Mouse (Mus musculus): ENCODE results near the gene Hist4h4.
"Not testable (repeated sequence)": the region's sequence is repeated elsewhere in the genome, so short reads cannot be mapped to it uniquely, and the experiment has no call there.

Gene Hist4h4

DNA sequence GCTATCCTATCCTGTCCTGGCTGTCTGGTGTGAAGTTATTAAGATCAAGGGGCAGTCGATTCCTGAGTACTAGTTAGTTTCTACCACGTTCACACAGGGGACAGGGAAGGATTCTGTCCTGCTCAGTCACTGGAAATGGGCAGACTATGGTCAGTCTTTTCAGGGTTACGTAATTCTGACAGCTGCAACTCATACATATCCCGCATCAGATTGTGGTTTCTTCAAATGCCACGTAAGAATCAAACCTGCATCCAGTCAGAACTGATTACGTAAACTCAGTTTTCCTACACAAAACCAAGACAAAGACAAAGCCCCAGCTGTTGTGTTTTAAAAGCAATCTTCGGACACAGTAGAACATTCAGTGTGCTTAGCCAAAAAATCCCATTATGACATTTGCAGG lies 11.2 kb upstream of the Hist4h4 start:
- no peak for DNase-seq (ENCODE audit: low spot score)

DNA sequence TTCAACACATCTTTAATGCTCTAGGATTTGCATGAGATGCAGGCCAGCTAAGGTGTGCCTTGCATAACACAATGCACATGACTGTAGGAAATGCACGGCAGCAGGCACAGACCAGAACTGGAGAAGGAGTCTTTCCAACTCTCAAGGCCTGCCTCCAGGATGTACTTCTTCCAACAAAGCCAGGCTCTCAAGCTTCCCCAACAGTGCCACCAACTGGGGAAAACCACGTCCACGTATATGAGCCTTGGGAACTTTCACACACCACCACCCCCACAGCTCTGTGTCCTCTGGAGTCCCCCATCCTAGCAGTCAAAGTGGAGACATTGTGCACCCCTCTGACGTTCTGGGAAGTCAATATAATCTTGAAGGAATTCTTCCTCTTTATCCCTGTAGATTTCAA lies 8.9 kb upstream of the Hist4h4 start:
- no peak for DNase-seq (ENCODE audit: low spot score)

DNA sequence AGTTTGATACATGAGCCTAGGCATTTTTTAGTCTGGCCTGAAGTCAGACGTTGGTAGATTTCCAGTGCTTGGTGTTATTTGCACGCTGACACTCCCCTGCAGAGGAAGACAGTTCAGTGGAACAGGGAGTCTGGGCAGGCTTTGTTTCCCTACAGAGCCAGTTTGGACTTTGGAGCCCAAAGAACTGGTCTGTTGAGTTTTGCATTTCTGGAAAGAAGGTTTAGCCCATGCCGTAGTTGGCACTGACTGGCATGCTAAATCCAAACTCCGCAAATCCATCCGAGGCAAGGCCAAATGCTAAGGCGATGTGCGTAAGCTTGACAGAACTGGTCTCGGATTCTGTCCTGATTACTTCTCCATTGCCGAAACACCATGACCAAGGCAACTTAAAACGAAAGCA lies 7.0 kb upstream of the Hist4h4 start:
- DNase-seq (ENCODE audit: low spot score), result no peak

DNA sequence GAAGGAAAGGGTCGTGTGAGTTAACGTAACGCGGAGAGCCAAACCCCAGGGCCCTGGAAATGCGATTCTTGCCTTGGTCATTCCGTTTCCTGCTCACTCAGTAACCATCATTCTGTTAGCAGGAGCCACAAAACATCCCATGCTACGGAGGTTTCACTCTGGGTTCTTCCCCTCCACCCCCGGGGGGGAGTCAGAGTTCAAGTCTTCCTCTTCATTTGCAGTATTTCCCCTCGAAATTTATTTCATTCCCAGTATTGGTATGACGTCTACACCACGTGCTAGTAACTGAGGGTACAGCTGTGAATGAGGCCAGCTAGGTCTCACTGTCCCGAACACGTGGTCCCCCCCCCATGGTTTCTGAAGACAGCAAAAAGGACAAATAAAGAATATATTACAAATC lies 5.5 kb upstream of the Hist4h4 start:
- peak; percentile 16 for DNase-seq (ENCODE audit: low spot score)

DNA sequence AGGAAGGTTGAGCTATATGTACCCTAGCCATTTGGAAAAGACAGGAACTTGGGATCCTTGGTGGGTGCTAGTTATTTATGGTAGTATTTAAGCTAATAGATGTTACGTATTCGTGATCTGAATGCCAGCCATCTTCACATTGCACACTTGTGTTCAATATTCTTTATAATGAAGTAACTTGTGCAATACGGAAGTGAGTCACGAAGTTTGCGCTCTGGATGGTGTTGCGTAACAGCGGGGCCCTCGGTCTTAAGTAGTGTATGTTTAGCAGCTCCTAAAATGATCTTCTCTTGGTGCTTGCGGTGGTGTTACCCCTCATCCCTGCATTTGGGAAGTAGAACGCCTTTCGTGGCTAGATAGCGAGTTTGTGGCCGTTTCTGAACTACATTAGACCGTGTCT lies 4.9 kb upstream of the Hist4h4 start:
- peak; percentile 70 for DNase-seq (ENCODE audit: low spot score)

DNA sequence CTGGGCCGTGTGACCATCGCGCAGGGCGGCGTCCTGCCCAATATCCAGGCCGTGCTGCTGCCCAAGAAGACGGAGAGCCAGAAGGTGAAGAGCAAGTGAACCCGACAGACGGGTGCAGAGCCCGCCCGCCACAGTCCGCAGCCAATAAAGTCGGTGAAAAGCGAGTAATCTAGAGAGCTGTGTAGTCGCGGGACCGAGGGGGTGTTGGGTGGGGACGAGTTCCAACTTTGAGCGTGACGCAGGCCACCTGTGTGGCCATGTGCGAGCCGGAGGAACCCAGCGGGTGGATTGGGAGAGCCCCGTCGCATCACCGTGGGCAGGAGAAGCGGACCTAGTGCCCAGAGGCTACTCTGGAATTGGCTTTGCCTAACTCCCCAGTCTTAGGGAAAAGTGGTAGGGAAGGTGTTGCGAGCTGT lies 4.4 kb upstream of the Hist4h4 start:
- DNase-seq (ENCODE audit: low spot score), result peak; percentile 72

DNA sequence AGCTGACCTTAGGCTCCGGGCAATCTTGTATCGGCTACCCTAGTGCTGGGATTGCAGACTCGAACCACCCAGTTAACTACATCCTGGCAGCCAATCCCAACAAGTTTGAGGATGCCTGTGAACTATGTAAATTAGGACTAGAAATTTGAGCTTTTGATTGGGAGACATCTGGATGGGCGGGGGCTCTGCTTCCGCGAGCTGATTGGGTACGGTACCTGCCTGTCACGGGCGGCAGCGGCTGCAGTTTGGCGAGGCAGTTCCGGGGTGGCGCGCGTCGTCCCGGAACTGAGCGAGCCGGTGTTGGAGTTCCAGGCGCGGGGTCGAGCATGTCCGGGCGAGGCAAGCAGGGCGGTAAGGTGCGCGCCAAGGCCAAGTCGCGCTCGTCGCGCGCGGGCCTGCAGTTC lies 3.8 kb upstream of the Hist4h4 start, which contains the start of gene H2afj:
Gene H2afj (plus strand): TSS at position 231 of the 404 bp plus-strand sequence.
- peak; percentile 96 for DNase-seq (ENCODE audit: low spot score)

DNA sequence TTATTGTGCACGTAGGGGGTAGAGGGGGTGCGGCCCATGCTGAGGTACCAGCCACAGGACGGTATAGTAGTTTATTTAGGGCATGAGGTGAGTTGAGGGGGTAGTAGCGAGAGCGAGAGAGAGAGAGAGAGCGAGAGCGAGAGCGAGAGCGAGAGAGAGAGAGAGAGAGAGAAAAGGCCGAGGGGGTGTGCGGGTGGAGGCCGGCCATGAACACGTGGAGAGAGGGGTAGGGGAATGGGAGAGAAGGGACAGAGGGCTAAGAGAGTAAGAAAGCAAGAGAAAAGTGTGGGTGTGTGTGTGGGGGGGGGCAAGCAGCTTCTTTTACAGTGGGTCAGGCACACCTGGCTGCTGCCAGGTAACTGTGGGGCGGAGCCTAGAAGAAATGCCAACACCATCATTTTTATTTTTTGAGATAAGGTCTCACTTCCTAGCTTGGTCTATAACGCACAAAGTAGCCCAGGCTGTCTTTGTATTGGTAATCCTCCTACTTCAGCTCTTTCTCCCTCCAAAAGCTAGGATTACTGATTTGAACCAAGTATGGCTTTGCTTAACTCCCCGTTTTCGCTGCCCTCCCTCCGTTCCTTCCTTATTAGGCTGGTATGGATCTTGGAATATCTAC lies 3.3 kb upstream of the Hist4h4 start:
- no peak for DNase-seq (ENCODE audit: low spot score)

DNA sequence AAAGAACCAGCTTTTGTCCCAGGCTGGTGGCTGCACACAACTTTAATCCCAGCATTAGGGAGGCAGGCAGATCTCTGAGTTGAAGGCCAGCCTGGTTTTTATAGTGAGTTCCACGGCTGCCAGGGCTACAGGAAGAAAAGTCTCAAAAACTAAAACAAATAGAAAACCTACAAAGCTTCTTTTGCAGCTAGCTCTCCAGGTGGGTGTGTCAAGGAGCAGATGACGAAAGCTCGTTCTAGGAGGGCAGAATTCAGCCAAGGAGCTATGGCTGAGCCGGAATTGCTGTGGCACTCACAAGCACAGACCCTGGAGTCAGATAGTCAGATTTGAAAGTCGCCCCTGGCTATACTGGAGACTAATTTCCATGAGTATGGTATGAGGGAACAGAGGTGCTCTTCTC lies 2.6 kb upstream of the Hist4h4 start:
- no peak for DNase-seq (ENCODE audit: low spot score)

DNA sequence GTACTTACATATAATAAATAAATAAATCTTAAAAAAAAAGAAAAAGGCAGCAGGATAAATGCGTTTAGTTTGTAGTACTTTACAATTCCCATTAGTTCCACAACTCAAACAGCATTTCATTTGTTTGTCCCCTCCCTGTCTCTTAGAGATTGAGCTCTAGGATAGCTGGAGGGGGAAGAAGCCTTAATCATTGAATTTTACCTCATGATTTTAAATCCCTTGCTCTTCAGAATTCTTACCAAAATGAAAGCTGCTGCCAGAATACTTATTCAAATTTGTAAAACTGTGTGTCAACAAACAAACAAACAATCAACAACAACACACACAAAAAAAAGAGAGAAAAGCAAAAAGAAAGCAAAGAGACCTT lies 1.2 kb upstream of the Hist4h4 start:
- no peak for DNase-seq (ENCODE audit: low spot score)

DNA sequence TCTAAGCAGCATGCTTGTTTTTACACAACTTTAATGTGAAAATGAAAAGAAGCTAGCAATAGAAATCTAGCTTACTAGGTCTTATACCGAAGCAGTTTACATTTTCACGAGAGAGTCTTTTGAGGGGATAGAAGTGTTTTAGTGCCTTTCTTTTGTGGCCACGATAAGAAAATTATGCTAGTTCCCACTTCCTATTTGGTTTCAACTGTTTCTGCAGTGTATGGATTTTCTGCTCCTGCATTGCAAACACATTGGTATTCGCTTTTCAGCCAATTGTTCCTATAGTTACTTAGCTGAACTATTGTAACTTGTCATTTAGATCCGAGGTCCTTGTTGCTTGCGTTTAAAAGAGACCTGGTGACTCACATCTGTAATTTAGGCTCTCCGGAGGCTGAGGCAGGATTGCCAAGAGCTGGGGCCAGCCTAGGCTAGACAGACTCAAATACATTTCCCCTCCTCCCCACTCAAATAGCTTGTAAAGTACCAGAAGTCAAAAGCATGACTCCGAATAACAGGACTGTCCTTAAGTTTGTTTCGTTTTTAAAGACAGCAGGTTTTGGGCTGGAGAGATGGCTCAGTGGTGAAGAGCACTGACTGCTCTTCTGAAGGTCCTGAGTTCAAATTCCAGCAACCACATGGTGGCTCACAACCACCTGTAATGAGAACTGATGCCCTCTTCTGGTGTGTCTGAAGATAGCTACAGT lies 642 bp upstream of the Hist4h4 start:
- DNase-seq (ENCODE audit: low spot score), result no peak

DNA sequence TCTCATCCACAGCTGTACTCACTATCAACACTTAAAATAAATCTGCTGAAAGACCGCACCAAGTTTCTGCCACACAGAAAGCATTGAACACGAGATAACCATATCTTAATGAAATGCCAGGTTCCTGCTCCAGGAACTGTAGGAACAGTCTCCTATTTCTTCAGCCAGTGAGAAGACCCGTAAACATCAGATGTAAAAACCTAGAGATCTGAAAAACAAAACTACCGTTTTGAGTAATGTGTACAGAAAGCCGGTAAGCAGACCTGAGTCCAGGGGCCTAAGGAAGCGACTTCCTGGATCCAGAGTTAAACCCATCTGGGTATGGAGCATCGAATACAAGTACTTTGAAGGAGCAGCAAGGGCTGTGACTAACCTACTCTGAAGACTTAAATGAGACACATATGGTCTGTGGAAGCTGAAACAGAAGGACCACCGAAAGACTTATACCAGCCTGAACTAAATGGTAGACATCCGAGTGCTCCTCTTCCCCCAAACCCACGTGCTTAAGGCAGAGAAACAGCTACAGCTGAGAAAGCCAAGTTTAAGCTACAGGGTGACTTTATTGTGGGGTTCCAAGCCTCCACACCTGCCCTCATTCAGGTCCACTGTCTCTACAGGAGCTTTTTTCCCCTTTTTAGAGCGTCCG lies 999 bp downstream of the Hist4h4 start:
- DNase-seq (ENCODE audit: low spot score), result no peak

DNA sequence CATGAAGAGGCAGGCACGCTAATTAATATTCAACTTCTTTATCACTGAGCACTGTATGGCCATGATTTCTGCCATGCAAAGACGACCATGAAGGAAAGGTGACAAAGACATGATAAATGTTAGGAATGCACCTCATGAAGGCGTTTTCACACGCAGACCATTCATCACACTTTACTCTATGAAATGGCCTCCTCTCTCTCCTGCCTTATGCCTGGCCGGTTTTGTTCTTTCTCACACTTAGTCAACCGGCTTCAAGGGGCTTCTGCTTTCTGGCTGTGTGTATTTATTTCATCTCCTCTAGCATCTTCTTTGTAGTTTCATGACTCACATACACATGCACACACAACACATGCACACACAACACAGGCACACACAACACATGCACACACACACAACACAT lies 2.9 kb downstream of the Hist4h4 start:
- DNase-seq (ENCODE audit: low spot score), result no peak

DNA sequence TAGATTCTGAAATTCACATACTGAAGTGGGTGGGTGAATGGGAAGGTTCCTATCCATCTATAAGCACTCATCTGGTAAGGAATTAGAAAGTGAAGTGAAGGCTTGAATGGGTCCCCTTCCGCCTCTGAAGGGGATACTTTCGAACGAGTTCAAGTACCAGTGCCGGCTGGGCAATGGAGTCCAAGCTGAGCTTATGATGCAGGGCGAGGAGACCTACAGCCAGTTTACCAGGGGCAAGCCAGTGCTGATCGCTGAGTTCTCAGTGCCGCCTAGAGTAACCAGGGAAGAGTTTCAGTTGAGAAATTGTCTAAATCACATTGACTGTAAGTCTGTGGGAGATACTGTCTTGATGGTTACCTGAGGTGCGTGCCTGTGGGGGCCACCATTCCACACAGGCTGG lies 3.5 kb downstream of the Hist4h4 start:
- no peak for DNase-seq (ENCODE audit: low spot score)

DNA sequence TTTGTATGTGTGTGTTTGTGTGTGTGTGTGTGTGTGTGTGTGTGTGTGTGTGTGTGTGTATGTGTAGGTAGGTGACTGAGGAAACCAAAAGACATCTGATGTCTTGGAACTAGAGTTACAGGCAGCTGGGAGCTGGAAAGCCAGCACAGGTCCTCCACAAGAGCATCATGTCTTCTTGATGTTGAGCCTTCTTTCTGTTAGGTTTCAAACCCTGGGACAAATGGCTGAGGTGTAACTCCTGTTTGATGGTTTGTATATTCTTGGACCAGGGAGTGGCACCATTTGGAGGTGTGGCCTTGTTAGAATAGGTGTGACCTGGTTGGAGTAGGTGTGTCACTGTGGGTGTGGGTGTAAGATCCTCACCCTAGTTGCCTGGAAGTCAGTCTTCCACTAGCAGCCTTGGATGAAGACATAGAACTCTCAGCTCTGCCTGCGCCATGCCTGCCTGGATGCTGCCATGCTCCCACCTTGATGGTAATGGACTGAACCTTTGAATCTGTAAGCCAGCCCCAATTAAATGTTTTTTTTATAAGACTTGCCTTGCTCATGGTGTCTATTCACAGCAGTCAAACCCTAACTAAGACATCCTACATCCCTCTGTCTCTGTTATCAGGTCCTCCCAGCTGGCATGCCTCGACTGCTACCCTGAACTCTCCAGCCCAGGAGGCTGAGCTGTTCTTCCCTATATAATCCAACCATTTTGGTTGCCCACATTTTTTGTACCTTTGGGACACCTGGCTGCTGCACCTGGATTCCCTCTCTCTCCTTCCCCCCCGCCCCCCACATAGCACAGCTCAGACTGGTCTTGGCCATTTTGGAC lies 6.1 kb downstream of the Hist4h4 start:
- DNase-seq (ENCODE audit: low spot score), result not testable (repeated sequence)

DNA sequence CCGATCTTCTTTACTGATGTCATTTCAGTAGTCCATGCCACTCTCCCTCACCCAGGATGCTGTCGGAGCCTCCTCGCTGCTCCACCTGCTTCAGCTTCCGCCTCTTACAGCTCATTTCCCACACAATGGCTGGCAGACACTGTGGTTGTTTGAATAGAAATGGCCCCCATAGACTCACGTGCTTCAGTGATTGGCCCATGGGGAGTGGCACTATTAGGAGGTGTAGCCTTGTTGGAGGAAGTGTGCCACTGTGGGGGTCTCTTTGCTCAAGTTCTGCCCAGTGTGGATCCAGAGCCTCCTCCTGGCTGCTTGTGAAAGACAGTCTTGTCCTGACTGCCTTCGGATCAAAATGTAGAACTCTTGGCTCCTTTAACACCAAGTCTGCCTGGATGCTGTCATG lies 8.4 kb downstream of the Hist4h4 start:
- DNase-seq (ENCODE audit: low spot score), result no peak

DNA sequence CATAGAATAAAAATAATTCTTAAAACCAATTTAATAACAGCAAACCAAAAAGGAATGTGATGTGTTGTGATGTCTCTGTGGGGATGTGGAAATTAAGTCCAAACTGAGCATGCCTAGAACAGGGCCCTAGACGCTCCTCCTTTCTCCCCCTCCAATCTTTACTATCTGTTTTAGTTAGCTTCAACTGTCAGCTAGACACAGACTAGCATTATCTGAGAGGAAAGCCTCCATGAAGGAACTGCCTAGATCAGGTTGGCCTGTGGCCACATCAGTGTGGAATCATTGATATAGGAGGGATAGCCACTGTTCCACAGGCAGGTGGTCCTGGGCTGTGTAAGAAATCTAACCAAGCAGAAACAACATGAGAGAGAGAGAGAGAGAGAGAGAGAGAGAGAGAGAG lies 9.1 kb downstream of the Hist4h4 start:
- DNase-seq (ENCODE audit: low spot score), result no peak

DNA sequence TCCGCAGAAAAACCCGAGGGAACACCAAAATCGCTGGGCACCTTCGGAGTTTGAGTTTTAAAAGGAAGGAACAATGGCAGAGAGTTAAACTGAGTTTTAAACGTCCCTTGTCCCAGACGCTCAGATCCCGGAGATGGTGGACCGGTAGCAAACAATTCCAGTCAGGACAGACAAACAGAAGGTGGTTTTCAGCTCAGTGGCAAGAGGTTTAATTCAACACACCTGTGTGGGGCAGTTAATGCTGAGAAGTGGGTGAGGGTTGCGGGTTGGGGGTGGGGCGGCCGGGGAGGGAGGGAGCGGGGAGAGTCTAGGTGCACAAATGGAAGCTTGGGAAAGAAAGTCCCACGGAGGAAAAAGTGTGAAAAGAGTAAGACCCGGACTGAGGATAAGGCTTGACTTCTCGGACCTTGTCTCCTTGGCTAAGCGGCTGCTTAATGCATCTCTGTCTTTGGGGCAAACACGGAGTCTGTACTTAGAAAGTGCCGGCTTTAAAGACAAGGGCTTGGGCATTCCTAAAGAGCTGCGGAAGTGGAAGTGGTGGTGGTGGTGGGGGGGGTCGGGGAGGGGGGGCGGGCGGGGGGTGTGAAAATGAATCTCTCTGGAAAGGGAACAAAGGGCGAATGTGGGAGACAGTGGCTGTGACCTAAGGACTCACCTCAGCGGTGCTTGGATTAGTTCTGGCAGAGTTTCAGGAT lies 10.2 kb downstream of the Hist4h4 start:
- DNase-seq (ENCODE audit: low spot score), result no peak

DNA sequence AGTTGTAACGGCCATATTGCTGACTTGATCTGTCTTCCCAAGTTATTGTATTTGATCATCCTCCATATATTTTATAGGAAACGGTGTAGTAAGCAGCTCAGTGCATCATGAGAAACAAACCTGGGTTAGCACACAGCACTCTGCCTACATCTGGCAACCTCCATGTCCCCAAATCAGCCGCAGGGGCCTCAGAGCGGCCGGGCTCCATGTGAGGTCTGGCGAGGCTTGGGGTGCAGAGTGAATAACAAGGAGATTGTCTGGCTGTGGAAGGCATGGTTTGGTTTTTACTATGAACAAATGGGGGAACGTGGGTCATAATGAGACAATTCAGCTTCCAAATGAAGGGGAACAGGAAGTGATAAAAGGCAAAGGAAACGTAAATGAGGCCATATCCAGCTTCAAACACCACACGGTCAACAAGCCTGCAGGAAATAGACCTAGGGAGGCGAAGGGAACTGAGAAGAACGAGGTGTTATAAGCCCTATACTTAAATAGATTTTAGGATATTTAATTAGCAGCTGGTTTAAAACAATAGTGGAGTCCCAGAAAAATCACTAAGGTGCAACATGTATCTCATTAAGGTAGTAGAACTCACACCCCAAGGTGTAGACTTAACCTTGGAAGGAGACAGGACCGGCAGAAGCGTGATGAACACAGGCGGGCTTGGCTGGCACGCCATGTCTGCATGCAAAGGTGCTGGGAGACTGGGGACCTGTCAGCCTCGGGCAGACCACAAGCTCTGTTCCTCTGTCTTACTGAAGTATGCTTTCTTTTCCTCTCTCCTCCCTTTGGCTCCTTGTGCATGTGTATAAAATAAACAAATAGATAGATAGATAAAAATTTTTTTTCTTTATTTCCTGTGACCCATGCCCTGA lies 11.1 kb downstream of the Hist4h4 start:
- peak; percentile 35 for DNase-seq (ENCODE audit: low spot score)

DNA sequence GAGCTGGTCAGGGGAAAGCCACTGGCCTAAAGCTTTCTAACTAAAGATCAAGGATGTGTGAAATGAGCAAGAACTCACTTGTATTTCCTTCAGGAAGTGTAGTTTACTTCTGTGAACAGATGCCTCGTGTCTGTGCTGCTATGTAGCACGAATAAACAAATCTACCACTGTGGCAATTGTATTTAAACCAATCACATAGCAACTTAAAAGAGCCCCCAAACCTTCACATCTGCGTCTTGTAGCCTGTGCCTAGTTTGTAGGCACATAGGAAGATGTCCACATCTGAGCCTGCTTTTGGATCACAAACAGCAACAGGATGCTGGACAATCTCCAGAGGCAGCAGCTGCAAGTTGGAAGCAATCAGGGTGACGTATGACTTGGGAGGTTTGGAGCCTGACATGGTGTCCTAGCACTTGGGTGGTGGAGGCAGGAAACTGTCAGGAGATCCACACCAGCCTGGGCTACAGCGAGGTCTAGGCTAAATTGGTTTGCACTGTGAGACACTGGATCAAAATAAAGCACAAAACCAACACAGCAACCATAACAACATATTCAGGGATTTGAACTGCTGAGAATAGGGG lies 14.7 kb downstream of the Hist4h4 start:
- no peak for DNase-seq (ENCODE audit: low spot score)

DNA sequence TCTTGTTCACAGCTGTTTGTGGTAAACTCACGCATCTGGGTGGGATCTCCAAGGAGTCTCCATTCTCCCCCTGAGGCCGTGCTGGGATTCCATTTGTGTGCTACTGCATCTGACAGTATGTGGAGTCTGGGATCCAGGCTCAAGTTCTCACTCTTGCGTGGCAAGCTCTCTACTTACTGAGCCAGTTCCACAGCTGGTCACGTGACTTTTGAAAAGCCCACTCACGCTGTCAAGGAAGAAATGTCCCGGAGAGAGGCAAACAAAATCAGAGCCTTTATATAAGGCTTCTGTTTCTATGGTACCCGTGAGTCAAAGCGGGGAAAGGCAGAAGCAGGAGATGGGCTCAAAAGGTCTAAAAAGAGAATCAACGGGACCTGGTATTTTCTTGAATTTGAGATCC lies 21.5 kb downstream of the Hist4h4 start:
- no peak for DNase-seq (ENCODE audit: low spot score)

Measured in T-cell, adult 2 months (primary cell).